Mouse (Mus musculus): Measurements from ENCODE around the gene Setd1b.

DNA sequence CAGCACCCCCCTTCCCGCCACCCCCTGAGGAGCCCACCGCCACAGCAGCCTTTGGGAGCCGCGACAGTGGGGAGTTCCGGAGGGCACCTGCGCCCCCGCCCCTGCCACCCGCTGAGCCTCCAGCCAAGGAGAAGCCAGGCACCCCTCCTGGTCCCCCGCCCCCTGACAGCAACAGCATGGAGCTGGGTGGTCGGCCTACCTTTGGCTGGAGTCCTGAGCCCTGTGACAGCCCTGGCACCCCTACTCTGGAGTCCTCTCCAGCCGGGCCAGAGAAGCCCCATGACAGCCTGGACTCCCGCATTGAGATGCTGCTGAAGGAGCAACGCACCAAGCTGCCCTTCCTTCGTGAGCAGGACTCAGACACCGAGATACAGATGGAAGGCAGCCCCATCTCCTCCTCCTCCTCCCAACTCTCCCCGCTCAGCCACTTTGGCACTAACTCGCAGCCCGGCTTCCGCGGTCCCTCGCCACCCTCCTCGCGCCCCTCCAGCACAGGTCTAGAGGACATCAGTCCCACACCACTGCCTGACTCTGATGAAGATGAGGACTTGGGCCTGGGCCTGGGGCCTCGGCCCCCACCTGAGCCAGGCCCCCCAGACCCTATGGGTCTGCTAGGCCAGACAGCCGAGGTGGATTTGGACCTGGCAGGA lies 6.2 kb downstream of the Setd1b start:
- TF ChIP-seq ZKSCAN1 (IDR thresholded peaks at IDR 0.05; ENCODE audit: borderline replicate concordance, low read depth, low read length): no peak
- no peak for TF ChIP-seq SMC3 (IDR thresholded peaks at IDR 0.05; ENCODE audit: low read depth, low read length)
- TF ChIP-seq CTCF (conservative IDR thresholded peaks at IDR 0.05 in 1 of 2, IDR thresholded peaks at IDR 0.05 in 1 of 2; ENCODE audit: low read depth in 2 of 2, low read length in 2 of 2): no peak
- TF ChIP-seq POLR2AphosphoS2 (IDR thresholded peaks at IDR 0.05; ENCODE audit: low read depth, low read length): no peak
- no peak for TF ChIP-seq MXI1 (IDR thresholded peaks at IDR 0.05; ENCODE audit: low read depth, low read length)
- no peak for TF ChIP-seq E2F4 (IDR thresholded peaks at IDR 0.05; ENCODE audit: insufficient replicate concordance, low read depth, low read length)
- no peak for TF ChIP-seq PAX5 (IDR thresholded peaks at IDR 0.05; ENCODE audit: low read length)
- TF ChIP-seq POLR2A (IDR thresholded peaks at IDR 0.05; ENCODE audit: low read depth, low read length): no peak
